Mouse (Mus musculus) hindlimb bud, embryonic 11.5 days (tissue): ENCODE data around the gene Drosha.
"Not testable (repeated sequence)": the region's sequence is repeated elsewhere in the genome, so short reads cannot be mapped to it uniquely, and the experiment has no call there.

Experiments used
- DNase-seq: peaks from one replicate; pipeline ENCODE4 v3.0.0-alpha.2; 2012; ENCODE audit warnings: low read depth, low spot score; ENCODE audit errors: extremely low spot score

Gene Drosha

DNA sequence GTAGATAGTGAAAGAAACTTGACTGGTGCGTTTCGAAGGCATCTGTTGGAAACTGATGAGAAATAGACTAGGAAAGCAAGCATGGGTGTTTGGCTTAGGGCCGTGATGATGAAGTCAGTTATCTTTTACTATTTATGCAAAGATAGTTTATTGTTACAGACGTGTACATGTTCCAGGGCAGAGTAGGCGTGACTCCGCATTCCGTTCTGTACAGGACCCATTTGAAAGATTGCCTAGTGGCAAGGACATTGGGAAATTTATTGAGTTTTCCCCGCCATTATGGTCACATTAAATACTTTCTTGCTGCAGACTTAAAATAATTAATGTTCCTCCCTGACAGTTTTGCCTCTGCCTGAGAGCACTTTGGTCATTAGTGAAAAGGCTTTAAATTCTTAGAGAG lies 55.3 kb downstream of the Drosha start:
- no peak for DNase-seq

DNA sequence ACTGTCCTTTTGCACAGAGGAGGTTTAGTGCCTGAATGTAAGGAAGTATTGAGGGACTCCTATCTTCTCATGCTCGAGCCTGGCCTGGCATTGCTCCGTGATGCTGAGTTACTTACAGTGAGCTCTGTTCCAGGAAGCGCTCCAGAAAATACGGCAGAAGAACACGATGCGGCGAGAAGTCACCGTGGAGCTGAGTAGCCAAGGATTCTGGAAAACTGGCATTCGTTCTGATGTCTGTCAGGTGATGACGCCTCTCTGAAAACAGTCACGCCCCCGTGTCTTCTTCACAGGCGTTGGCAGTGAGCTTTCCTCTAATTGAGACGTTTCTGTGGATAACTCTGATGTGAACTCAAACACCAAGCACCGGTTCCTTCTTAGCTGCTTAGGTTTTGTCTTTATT lies 60.2 kb downstream of the Drosha start:
- DNase-seq = no peak

DNA sequence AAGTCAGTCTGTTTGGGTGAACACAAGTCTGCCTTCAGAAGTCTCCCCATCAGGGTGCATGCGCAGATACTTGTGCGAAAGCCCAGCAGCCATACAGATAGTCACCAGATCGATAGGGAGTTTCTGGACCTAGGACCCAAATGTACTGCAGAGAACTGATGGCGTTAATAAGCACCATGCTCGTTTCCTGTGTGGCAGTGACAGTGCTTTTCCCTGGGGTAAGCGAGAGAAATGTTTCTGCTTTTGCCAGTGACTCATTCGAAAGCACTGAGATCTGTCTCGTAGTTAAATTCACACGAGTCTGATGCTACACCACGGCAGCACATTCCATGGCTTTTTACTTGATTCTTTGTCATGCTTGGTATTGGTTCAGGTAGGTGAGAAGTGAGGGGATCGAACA lies 60.7 kb downstream of the Drosha start:
- DNase-seq = no peak

DNA sequence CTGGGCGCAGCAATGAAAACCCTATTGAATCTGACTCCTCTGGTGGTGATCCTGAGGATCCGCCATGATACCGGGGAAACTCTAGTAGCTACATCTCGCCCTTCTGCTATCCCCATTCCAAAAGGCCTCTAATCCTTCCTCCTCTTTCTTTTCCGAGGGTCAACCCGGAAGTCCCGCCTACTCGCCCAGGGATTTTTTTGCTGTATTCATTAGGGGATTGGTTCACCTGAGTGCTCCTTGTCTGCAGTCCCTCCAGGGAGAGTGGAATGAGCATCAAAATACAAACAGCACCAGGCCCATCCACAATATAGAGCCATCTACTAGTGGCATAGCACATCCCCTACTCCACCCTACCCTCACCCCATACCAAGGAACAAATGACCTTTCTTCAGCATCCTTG lies 62.6 kb downstream of the Drosha start:
- no peak for DNase-seq

DNA sequence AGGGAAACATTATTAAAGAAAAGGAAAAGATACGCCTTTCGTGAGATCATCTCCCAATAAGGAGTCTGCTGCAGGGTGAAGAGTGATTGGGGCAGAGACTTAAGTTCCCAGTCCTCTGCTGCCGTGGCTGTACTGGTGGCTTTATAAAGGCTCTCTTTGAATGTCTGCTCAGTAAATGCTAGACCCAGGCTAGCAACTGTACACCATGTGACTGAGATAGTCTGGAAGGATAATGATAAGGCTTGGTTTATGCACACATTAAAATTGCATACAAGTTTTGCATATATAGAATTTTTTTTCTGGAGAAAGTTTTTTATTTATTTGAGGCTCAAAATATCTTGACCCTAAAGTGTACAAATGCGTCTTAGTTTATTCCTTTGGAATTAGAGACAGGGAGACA lies 63.7 kb downstream of the Drosha start:
- no peak for DNase-seq

DNA sequence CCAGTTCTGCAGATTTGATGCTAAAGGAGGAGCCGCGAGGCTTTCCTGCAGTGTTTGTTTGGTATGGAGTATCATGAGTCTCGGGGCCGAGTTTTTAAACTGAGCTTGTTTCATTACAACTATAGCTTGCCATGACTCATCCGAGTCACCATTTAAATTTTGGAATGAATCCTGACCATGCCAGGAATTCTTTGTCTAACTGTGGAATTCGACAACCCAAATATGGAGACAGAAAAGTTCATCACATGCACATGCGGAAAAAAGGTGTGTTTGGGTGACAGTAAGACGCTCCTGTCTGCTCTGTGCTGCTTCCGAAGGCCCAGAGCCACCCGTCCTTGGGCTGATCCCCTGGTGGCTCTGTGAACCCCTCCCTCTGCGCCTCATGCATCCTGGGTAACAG lies 65.3 kb downstream of the Drosha start:
- DNase-seq = no peak

DNA sequence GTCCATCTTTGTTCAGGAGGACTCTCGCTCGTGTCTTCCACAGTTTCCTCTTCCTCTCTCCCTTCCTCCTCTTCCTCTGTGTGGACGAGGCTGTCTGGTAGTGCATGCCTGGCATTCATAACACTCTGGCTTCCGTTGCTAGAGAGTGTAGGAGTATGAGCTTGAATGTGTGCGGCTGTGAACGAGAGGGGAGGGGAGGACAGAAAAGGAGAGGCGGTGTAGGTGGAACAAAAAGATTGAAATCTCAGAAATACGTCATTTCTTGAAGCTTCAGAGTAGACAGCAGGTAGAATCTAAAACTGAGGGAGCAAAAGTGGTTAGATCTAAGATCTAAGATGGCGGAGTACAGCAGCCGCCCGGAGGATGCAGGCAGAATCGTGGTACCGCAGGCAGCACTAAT lies 70.8 kb downstream of the Drosha start:
- no peak for DNase-seq

DNA sequence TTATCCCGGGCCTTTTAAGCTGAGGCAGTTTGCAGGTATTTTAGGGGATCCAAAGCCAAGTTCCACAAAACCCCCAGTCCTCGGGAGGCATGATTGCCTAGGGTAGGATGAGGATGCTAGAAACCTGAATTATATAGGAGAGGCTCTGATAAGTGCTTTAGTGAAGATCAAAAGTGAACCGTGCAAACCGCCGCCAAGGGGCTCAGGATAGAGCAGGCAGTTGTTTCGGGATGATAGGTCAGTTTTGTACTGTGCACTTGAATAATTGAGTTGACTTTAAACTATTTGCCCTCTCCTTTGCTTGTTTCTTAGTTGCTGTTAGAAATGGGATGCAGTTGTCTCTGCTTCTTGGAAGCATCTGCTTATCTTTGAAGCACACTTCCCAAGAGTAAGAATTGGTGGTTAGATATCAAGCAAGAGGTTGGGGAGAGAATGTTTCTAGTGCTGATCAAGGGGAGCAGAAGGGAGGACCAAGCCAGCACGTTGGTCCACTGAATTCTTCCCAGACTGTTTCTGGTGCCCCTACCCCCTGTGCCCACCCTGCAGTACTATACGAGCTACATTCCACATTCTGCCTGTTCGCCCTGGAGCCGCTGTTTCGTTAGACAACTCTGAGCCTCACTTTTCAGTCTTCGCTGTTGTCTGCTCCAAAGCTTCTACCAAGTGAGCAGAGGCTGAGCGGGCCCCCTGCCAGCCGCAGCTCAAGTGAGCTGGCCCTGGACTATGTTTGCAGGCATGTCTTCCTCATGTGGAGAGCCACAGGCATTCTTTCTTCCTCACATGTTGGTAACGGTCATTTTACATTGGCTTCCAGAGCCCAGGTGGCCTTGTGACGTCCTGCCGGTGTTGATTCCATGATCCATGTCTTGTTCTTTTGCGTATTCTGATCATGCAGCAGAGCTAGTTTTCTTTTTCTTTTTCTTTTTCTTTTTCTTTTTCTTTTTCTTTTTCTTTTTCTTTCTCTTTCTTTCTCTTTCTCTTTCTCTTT lies 71.7 kb downstream of the Drosha start:
- no peak for DNase-seq

DNA sequence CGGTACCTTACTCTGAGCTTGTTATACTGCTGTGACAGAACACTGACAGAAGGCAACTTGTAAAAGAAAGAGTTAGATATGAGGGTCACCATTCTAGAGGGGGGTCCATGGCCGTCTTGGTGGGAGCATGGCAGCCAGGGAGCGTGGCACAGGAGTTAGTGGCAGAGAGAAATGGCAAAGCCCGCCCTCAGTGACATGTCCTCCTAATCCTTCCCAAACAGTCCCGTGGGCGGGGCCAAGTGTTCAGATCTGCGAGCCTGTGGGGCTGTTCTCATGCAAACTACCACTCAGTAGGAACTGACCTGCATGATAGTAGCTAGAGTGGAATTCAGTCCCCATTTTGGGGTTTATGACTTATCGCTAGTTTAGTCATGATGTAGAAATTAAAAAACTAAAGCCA lies 73.2 kb downstream of the Drosha start:
- no peak for DNase-seq

DNA sequence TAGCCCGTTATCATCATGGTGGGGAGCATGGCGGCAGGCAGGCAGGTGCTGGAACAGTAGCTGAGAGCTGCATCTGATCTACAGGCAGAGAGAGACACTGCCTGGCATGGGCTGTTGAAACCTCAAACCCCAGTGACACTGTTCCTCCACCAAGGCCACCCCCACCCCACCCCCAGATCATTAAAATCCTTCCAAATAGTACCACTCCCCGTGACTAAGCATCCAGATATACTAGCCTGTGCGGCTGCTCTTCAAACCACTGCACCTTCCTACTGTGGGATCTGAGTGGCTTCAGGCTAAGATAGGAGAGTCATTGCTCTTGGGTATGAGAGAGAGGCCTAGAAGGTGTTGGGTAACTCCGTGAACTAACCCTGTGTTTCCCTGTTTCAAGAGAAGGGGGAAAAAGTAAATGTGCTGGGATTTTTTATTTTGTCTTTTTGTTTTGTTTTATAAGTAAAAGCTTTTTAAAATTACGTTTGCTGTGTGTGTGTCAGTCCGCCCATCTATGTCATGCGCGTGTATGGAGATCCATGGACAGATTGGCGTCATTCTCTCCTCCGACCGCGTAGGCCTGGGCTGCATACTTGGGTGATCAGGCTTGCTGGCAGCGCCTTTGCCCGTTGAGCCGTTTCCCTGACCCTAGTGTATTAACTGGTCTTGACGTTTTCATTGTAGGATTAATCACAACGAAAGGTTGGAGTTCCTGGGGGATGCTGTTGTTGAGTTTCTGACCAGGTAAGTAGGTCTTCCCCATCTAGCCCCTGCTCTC lies 76.0 kb downstream of the Drosha start:
- DNase-seq = no peak

DNA sequence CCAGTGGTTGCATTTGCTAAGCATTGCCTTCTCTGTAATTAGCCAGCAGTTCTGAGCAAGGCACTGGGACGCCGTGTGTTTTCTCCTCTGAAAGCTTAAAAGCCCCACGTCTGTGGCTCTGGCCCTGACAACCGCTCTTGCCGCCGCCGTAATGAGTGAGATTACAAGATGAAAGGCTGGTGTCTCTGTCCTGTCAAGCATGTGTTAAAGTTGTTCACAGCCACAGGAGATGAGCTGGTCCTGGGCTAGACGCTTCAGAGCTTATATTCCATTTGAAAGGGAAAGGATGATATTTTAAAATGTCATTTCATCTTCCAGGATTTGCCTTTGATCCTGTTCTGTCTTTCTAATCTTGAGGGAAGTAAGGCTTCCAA lies 76.6 kb downstream of the Drosha start:
- no peak for DNase-seq

DNA sequence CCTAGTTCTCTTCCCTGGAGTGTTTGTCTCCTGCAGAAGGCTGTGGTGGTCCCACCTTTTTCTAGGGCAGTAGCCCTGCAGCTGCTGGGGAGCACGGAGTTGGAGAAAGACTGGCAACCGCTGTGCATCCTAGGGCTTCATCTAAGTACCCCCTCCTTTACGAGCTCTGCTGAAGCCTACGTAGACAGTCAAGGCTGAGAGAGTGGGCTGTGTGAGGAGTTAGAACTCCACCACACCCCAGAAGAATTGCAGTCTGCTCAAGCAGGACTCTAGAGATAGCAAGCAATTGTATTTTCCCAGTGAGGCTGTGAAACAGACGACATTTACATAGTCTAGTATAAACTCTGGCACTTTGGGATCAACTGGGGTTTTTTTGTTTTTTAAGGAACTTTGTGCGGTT lies 79.8 kb downstream of the Drosha start:
- DNase-seq = no peak

DNA sequence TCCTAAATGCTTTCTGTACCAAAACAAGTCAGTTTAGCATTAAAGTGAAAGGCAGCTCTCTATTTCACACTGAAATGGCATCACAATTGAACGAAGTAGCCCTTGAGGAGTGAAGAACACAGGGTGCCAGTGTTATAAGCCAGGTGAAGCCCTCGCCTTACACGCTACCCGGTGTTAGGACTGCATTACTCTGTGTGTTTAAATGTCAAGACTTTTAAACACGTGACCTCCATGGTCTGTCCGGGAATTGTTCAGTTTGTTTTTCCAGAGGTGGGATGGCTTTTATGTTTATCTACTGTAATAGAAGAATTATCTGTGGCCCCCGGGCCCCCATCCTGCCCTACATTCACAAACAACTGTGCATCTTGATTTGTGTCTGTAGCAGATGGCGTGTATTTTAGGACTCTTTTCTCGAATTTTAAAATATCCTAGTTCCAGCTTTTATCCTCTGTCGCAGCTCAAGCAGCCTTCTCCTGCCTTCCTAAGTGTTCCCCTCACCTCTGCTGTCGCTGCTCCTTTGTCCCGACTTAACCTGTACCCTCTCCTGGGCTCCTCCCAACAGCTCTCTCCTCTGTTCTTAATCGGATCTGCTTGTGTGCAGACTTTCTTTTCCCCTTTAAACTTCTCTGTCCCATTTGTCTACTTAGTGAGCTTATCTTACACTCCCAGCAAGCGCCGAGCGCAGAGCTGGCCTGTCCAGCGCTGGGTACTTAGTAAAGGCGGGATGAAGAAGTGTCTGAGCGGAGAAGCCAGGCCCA lies 83.5 kb downstream of the Drosha start:
- no peak for DNase-seq

DNA sequence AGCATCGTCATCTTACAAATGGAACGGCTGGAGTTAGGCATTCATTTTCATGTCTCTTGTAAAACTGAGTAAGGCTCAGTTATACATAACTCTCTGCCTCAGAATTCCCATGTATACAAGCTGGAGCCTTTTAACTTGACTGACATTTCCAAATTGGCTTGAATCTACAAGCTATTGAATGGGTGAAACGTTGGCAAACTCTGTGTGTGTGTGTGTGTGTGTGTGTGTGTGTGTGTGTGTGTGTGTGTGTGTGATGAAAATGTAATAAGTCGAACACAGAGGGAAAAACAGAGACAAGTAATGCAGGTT lies 84.1 kb downstream of the Drosha start:
- DNase-seq = no peak

DNA sequence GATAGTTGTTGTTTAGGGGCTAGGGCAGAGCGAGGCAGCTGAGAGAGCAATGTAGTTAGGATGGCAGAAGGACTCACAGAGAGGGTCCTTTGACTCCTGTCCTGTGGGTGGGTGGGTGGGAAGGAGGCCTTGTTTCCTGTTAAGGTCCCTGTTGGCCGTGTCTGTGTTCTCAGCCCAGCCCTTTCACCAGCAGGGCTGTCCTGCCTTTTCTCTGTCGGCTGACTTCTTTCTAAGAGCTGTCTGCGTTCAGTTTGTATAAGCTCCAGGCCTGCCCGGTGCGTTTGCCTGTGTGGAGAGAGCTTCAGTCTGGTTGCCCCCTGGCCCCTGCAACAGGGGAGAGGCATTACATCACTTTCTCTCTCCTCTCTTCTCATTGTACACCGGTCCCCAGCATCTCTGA lies 84.6 kb downstream of the Drosha start:
- DNase-seq = no peak

DNA sequence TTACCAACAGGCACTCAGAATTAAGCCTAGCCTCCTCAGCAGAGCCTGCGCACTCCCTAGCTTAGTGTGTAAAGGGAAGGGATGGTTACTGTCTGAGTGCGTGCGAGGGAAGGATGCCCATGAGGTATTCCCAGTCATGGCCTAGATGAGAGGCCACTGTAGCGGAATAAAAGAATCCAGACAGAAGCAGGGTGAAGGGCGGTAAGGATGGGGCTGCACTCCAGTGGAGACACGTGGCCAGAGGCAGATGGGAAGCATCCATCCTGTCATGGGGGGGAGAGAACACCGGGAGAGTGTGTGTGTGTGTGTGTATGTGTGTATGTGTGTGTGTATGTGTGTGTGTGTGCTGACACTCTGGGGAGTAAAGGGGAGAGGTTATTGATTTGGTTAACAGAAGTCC lies 86.5 kb downstream of the Drosha start:
- DNase-seq = no peak

DNA sequence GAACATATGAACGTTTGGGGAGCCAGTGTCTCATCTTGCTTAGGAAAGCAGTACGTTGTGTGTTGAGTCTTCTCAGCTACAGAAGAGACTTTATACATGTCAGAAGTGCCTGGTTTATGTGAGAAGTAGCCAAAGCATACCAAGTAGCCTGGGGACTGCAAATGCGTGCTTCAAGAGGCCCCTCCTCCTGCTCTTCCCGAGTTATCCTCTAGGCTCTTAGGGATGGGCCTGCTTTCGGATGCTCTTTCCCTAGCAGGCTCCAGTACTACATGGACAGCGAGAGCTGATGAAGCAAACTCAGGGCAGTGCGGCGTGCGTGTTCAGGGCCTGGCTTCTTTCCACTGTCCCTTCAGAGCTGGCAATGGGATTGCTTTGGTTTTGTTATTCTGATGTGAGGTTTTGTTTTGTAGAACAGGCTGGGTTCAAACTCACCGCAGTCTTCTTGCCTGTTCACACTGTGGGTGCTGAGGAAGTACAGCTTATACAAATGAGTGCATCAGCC lies 91.8 kb downstream of the Drosha start:
- DNase-seq = no peak

DNA sequence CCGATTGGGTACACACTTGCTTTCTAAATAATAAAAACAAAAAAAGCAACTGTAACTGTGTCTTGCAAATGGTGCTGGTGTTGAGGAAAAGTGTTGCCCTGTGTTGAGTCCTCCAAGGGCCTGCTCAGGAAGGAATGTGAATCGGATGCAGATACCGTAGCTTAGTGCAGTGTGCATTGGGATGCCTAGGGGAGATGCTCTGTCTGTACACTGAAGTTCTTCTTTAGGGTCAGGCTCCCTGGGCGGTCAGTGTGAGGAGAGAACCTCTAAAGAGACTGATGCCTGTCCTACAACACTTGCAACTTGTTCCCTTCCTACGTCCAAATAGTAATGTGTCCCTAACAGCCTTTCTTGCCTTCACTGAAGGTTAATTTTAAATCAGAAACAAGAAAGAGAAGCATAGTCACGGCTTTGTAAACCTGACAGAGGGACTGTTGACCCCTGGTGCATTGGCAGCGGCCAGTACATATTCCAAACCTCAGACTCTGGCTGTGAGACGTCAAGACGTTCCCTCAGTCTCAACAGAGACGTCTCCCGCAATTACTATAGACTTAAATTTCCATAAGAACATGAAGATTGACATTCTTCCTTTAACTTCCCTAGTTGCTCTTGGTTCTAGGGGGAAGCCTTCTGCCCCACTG lies 94.8 kb downstream of the Drosha start:
- DNase-seq = not testable (repeated sequence)

DNA sequence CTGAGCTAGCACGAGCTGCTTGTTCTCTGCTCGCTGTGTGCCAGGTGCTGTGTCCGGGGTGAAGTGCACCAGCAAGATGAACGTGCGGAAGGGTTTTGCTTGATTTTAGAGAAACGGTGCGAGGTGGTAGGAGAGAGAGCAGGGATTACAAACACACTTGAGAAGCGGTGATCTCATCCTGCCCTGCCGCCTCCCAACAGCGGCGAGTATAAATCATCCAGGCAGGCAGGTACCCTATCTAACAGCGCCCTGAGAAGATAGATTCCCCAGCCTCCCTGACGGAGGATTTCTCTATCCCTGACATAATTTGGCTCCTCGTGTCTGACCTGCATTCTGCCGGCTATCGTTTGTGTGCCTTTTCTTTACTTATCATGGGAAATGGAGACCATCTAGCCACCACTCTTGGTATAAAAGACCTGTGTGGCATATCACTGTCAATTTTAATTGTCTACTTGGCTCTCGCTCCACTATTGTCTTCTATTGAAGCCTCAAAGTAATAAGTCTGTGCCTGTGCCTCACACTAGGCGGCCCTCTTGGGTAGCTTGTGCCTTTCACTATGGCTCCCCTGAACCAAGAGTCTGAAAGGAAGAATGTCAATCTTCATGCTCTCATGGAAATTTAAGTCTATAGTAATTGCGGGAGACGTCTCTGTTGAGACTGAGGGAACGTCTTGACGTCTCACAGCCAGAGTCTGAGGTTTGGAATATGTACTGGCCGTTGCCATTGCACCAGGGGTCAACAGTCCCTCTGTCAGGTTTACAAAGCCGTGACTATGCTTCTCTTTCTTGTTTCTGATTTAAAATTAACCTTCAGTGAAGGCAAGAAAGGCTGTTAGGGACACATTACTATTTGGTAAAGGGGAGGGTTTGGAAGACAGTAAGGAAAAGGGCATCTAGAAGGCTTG lies 95.6 kb downstream of the Drosha start:
- DNase-seq = no peak

DNA sequence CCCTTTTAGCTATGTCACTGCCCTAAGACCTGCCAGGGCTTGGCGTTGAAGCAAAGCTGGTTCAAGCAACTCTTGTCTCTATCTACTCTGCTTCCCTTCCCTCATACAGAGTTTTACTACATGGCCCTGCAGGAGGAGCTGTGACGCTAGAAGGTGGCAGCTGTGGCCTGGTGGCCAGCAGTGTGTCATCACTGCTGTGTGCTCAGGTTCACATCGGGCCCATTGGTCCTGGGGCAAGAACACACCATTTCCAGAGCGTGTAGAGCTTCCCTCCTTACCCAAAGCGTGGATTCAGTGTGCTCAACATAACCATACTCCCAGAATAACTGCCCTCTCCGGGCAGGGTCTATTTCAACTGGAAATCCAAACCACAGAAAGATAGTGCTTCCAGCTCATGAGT lies 97.3 kb downstream of the Drosha start:
- no peak for DNase-seq
